Mouse (Mus musculus) cerebellum, adult 2 months (tissue): Measurements from ENCODE around the gene Ankrd52. TPM values are rescaled to one million over a fixed set of nuclear protein-coding genes. Genes with fewer than 3 reads are reported as not detected.

ENCODE experiments used
- DNase-seq, 2 experiments: peaks; one replicate each; pipeline ENCODE4 v3.0.0; 2021
- H3K27ac ChIP-seq: fragments of 200-500 bp; 2 replicates; pipeline ENCODE4 v1.5.1; 2012; ENCODE audit warnings: low read length, control low read depth, inconsistent platforms; ENCODE audit not compliant: insufficient read depth
- H3K27me3 ChIP-seq: fragments of 200-500 bp; 2 replicates; pipeline ENCODE4 v1.6.1; 2012; ENCODE audit warnings: inconsistent platforms, mild to moderate bottlenecking, low read length, moderate library complexity; ENCODE audit not compliant: control insufficient read depth, insufficient read depth
- H3K4me1 ChIP-seq: fragments of 200-500 bp; 2 replicates; pipeline ENCODE4 v1.6.1; 2011; ENCODE audit warnings: low read length; ENCODE audit not compliant: control insufficient read depth, insufficient read depth
- H3K4me3 ChIP-seq: fragments of 200-500 bp; replicated peaks from 2 replicates; pipeline ENCODE3; 2011; ENCODE audit warnings: mild to moderate bottlenecking, low read depth, low read length, control low read depth; ENCODE audit not compliant: insufficient read depth
- CTCF ChIP-seq: fragments of 200-500 bp; IDR thresholded peaks from 2 replicates; pipeline ENCODE4 v1.5.1; 2011; ENCODE audit warnings: low read depth, mild to moderate bottlenecking, control low read depth, low read length, moderate library complexity, borderline replicate concordance; ENCODE audit not compliant: insufficient read depth
- POLR2A ChIP-seq: fragments of 200-500 bp; IDR thresholded peaks from 2 replicates; pipeline ENCODE4 v1.6.1; 2011; ENCODE audit warnings: low read length, control low read depth, borderline replicate concordance; ENCODE audit not compliant: insufficient read depth
- WGBS: fragments of 180-500 bp; shearing (Covaris S2); methylation state at CpG from one replicate; pipeline ENCODE4 v1.1.7; 2018; 5-methylcytosine and 5-hydroxymethylcytosine counted together
- polyA plus RNA-seq: library from polyadenylated mRNA; depleted of rRNA; stranded (reverse); fragments of >200 nt; gene quantifications from 2 replicates; pipeline ENCODE4 v1.2.3, GENCODE M21; 2012; rRNA removed

The Ankrd52 gene
- polyA plus RNA-seq, 1 experiment = 40.6 TPM

DNA sequence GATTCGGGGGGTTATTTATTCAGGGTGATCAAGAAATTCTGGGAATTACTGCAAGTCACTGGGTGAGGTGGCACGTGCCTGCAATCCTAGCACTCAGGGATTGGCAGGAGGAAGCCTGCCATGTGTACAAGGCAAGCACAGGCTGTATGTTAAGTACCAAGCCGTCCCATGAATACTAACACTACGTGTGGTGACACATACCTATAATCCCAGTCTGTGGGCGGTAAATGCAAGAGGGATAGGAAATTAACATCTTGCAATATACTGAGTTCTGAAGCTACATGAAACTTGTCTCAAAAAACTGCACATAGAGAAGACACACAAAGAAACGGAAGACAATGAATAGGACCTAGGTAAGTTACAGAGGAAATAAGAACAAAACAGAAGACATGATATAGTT lies 74.1 kb downstream of the Ankrd52 start:
- H3K27ac ChIP-seq = no peak overlapping the region
- H3K4me1 ChIP-seq = no peaks in the 10 kb centered on the region
- 81% methylated on average over 6 of the region's 6 CpGs for WGBS
- TF ChIP-seq POLR2A = no peak
- no peak for TF ChIP-seq CTCF
- no peak overlapping the region for H3K4me3 ChIP-seq
- no peak for DNase-seq
- H3K27me3 ChIP-seq = no peaks in the 10 kb centered on the region

DNA sequence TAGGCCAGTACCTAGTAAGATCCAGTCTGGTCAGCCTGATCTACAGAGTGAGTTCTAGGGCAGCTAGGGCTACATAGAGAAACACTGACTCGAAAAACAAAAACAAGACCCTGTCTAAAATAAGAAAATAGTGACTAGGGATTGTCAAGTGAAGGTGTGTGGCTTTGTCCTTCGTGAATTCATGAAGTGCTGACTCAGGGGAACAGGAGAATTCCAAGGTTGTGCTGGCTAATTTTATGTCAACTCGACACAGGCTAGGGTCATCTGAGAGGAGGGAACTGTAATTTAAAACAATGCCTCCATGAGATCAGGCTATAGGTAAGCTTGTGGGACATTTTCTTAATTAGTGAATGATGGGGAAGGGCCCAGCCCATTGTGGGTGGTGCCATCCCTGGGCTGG lies 77.6 kb downstream of the Ankrd52 start:
- TF ChIP-seq CTCF (no peak), POLR2A (no peak)
- no peaks in the 10 kb centered on the region for H3K4me1 ChIP-seq
- no peak overlapping the region for H3K4me3 ChIP-seq
- 88% methylated on average over 3 of the region's 3 CpGs for WGBS
- no peak overlapping the region for H3K27ac ChIP-seq
- no peak for DNase-seq
- no peaks in the 10 kb centered on the region for H3K27me3 ChIP-seq

DNA sequence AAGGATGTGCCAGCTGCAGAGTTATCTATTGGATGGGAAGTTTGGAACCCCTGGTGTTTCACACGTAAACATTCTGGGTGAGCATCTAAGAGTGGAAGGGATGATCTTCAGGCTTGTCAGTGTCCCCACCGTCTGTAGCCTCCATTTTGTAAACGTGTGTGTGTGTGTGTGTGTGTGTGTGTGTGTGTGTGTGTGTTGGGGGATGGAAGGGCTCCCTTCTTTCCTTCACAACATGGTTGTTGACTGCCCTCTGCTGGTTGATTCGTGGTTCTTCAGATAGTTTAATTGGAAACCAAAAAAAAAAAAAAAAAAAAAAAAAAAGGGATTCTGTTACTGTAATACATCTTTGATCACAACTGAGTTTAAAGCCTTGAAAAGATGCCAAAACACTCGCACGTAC lies 78.4 kb downstream of the Ankrd52 start:
- TF ChIP-seq POLR2A (no peak), CTCF (peak; percentile 62)
- WGBS = 1% methylated on average over 6 of the region's 6 CpGs
- DNase-seq = peak; percentile 71 to 79
- H3K4me3 ChIP-seq = peak overlapping the region; percentile 42
- H3K4me1 ChIP-seq = peaks cover 1% of the 10 kb centered on the region; the same call in 1 of the 2 replicates
- H3K27me3 ChIP-seq = no peaks in the 10 kb centered on the region
- H3K27ac ChIP-seq = no peak overlapping the region

DNA sequence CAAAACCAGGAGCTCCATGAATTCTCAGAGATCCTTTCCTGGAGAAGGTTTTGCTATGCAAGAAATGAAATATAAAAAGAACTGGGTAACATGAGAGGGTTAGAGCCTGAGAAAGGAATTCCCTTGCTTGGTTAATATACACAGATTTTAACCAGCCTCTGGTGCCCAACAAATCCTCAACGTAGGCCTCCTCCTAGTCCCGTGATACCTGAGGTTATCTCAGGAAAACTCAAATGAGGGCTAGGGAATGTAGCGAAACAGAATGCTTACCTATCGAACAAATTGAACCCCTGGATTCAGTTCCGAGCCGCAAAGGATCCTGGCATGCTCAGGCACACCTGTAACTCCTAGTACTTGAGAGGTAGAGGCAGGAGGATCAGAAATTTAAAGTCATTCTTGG lies 80.8 kb downstream of the Ankrd52 start:
- H3K4me3 ChIP-seq = no peak overlapping the region
- H3K4me1 ChIP-seq = peaks cover 10% of the 10 kb centered on the region; the same call in 1 of the 2 replicates
- 86% methylated on average over 6 of the region's 6 CpGs for WGBS

More for the DNA sequence above, 80.8 kb downstream of the Ankrd52 start:
- H3K27me3 ChIP-seq = no peaks in the 10 kb centered on the region
- no peak for DNase-seq
- TF ChIP-seq POLR2A = no peak
- no peak overlapping the region for H3K27ac ChIP-seq

Other genes starting within 250 kb of the Ankrd52 start
- gene Rbms2, start 196.8 kb upstream of the Ankrd52 start, polyA plus RNA-seq = 23.5 and 23.7 TPM in 2 replicates
- gene Gls2, start 182.7 kb upstream of the Ankrd52 start, polyA plus RNA-seq = 68.3 and 77.7 TPM in 2 replicates
- gene Spryd4, start 165.3 kb upstream of the Ankrd52 start, polyA plus RNA-seq = 13.5 and 15.6 TPM in 2 replicates
- not detected in 2 replicates for gene Mip, start 151.3 kb upstream of the Ankrd52 start, polyA plus RNA-seq
- 6.3 and 6.6 TPM in 2 replicates for gene Timeless, start 145.1 kb upstream of the Ankrd52 start, polyA plus RNA-seq
- gene Apon, start 123.0 kb upstream of the Ankrd52 start, polyA plus RNA-seq = not detected in 2 replicates
- gene Apof, start 108.4 kb upstream of the Ankrd52 start, polyA plus RNA-seq = not detected in 2 replicates
- gene Stat2, start 106.6 kb upstream of the Ankrd52 start, polyA plus RNA-seq = 94.4 and 110 TPM in 2 replicates
- gene Il23a, start 78.4 kb upstream of the Ankrd52 start, polyA plus RNA-seq = 1.2 and 1.8 TPM in 2 replicates
- gene Pan2, start 73.8 kb upstream of the Ankrd52 start, polyA plus RNA-seq = 42.6 and 48.5 TPM in 2 replicates
- 65.3 and 65.4 TPM in 2 replicates for gene Cnpy2, start 54.7 kb upstream of the Ankrd52 start, polyA plus RNA-seq
- gene Cs, start 39.4 kb upstream of the Ankrd52 start, polyA plus RNA-seq = 251 and 252 TPM in 2 replicates
- gene Coq10a, start 8.1 kb upstream of the Ankrd52 start, polyA plus RNA-seq = 115 and 117 TPM in 2 replicates
- gene Slc39a5, start 24.1 kb downstream of the Ankrd52 start, polyA plus RNA-seq = 0.13 TPM in 1 of 2 replicates, not detected in the other
- gene Nabp2, start 34.4 kb downstream of the Ankrd52 start, polyA plus RNA-seq = 78.9 and 83.6 TPM in 2 replicates
- gene Rnf41, start 34.5 kb downstream of the Ankrd52 start, polyA plus RNA-seq = 88.0 and 90.5 TPM in 2 replicates
- gene Smarcc2, start 82.1 kb downstream of the Ankrd52 start, polyA plus RNA-seq = 239 and 260 TPM in 2 replicates
- 1,381 and 1,434 TPM in 2 replicates for gene Myl6, start 117.0 kb downstream of the Ankrd52 start, polyA plus RNA-seq
- 28.9 and 36.1 TPM in 2 replicates for gene Myl6b, start 121.6 kb downstream of the Ankrd52 start, polyA plus RNA-seq
- 36.3 and 37.3 TPM in 2 replicates for gene Esyt1, start 148.8 kb downstream of the Ankrd52 start, polyA plus RNA-seq
- 15.4 and 18.7 TPM in 2 replicates for gene Zc3h10, start 170.7 kb downstream of the Ankrd52 start, polyA plus RNA-seq
- 1,271 and 1,490 TPM in 2 replicates for gene Rpl41, start 172.2 kb downstream of the Ankrd52 start, polyA plus RNA-seq
- gene Pa2g4, start 188.9 kb downstream of the Ankrd52 start, polyA plus RNA-seq = 69.2 and 73.5 TPM in 2 replicates
- 9.4 and 11.1 TPM in 2 replicates for gene Erbb3, start 212.5 kb downstream of the Ankrd52 start, polyA plus RNA-seq
- 303 and 334 TPM in 2 replicates for gene Rps26, start 249.6 kb downstream of the Ankrd52 start, polyA plus RNA-seq